Mouse (Mus musculus) small intestine, adult 2 months (tissue): Measurements from ENCODE around the gene Ccdc60.

Experiments
- CTCF ChIP-seq: fragments of 200-500 bp; IDR thresholded peaks from 2 replicates; pipeline ENCODE4 v1.5.1; 2012; ENCODE audit warnings: low read depth, mild to moderate bottlenecking, control low read depth, inconsistent platforms, low read length, moderate library complexity, mixed read lengths; ENCODE audit not compliant: insufficient replicate concordance, insufficient read length; ENCODE audit errors: extremely low read depth
- POLR2A ChIP-seq: fragments of 200-500 bp; IDR thresholded peaks from 2 replicates; pipeline ENCODE4 v1.6.1; 2012; ENCODE audit warnings: low read depth, mild to moderate bottlenecking, control low read depth, inconsistent platforms, low read length, moderate library complexity

DNA sequence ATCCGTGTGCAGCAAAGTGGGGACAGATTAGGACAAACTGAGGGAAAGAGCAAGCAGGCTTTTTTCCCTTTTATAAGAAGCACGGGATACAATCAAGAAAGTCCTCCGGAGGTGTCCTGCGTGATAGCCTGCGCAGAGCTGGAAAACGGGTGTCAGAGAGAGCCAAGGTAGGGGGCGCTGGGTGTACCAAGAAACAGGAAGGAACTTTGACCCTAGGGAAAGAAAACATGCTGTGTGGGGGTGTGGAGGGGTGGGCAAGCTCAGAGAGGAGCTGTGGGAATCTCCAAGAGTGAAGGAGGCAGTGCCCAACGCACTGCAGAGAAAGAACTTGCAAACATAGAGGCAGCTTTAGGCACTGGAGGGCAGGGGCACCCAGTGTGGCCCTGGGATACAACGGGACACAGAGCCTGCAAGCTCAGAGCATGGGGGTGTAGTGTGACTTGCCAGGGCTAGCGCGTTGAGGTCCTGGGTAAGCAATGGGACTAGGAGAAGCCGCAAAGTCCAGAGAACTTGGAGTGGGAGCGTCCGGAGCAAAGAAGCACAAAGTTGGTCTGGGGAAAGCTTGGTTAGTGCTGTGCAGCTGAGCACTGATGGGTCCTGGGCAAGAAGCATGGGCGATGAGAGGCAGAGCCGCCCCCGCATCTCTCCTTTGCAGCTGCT is 206.4 kb downstream of the Ccdc60 start:
- TF ChIP-seq POLR2A (no peak), CTCF (no peak)
